Mouse (Mus musculus) olfactory bulb, adult 2 months (tissue): Measurements from ENCODE around the gene Calm1.

Experiments used
- CTCF ChIP-seq: fragments of 200-500 bp; IDR thresholded peaks from 2 replicates; pipeline ENCODE4 v1.5.1; 2012; ENCODE audit warnings: low read depth, mild to moderate bottlenecking, low read length, moderate library complexity; ENCODE audit not compliant: insufficient read depth
- POLR2A ChIP-seq: fragments of 200-500 bp; IDR thresholded peaks from 2 replicates; pipeline ENCODE4 v1.6.1; 2012; ENCODE audit warnings: mild to moderate bottlenecking, low read depth, low read length, moderate library complexity; ENCODE audit not compliant: insufficient read depth

GRCm38 (mm10) chr12:100187756-100188430 is 11.3 kb upstream of the Calm1 start:
- TF ChIP-seq CTCF (no peak), POLR2A (no peak)
